Comparison of ENCODE assay signal across 9 mouse cellular contexts in genomic region chr9:73245524-73245923, GRCm38 (mm10).
DNase-seq lines count a peak whose midpoint lies in the region; ATAC-seq and TF ChIP-seq lines count a peak whose summit lies in the region.
"Had no signal": no experiment of that assay in that cellular context is flagged by ENCODE, and none has a peak within 500 bp of the region (broad histone marks: within the 10 kb centered on the region; RNA-seq: fewer than 3 reads in every experiment).

No protein-coding gene starts in this region.

- no peaks in the 10 kb centered on the region for H3K27me3 ChIP-seq in forebrain, embryonic 14.5 days (replicated peaks; ENCODE audit: control insufficient read depth, insufficient read depth, low read length)
- no peaks in the 10 kb centered on the region for H3K27me3 ChIP-seq in forebrain, embryonic 15.5 days
- no peaks in the 10 kb centered on the region for H3K27me3 ChIP-seq in intestine, postnatal 0 days (replicated peaks; ENCODE audit: control insufficient read depth, insufficient read depth, low read length)
- H3K27me3 ChIP-seq in intestine, embryonic 16.5 days (replicated peaks; ENCODE audit: control insufficient read depth, insufficient read depth, low read length) = no peaks in the 10 kb centered on the region
- H3K27me3 ChIP-seq in midbrain, embryonic 15.5 days (replicated peaks) = no peaks in the 10 kb centered on the region
- H3K27me3 ChIP-seq in midbrain, embryonic 11.5 days (ENCODE audit: control insufficient read depth, insufficient read depth, low read length) = no peaks in the 10 kb centered on the region
- H3K27me3 ChIP-seq in neural tube, embryonic 15.5 days (replicated peaks) = no peaks in the 10 kb centered on the region
- H3K27me3 ChIP-seq in liver, embryonic 12.5 days (replicated peaks) = no peaks in the 10 kb centered on the region
- H3K27me3 ChIP-seq: limb, embryonic 15.5 days had no signal

- no peaks in the 10 kb centered on the region for H3K9me3 ChIP-seq in forebrain, embryonic 14.5 days (replicated peaks; ENCODE audit: control insufficient read depth, low read length)
- no peaks in the 10 kb centered on the region for H3K9me3 ChIP-seq in forebrain, embryonic 15.5 days
- H3K9me3 ChIP-seq in intestine, postnatal 0 days (ENCODE audit: control insufficient read depth) = no peaks in the 10 kb centered on the region
- no peaks in the 10 kb centered on the region for H3K9me3 ChIP-seq in intestine, embryonic 16.5 days (ENCODE audit: control insufficient read depth, low read length)
- H3K9me3 ChIP-seq in midbrain, embryonic 15.5 days = no peaks in the 10 kb centered on the region
- H3K9me3 ChIP-seq in midbrain, embryonic 11.5 days (ENCODE audit: control insufficient read depth, low read length) = no peaks in the 10 kb centered on the region
- no peaks in the 10 kb centered on the region for H3K9me3 ChIP-seq in neural tube, embryonic 15.5 days (replicated peaks)
- no peaks in the 10 kb centered on the region for H3K9me3 ChIP-seq in liver, embryonic 12.5 days (replicated peaks)
- H3K9me3 ChIP-seq: limb, embryonic 15.5 days had no signal

- H3K27ac ChIP-seq in forebrain, embryonic 14.5 days (ENCODE audit: low read depth, low read length) = no peak overlapping the region
- H3K27ac ChIP-seq in forebrain, embryonic 15.5 days (replicated peaks) = no peak overlapping the region
- H3K27ac ChIP-seq in intestine, postnatal 0 days (ENCODE audit: low read depth, low read length) = no peak overlapping the region
- H3K27ac ChIP-seq in intestine, embryonic 16.5 days (ENCODE audit: low read length) = no peak overlapping the region
- peak overlapping the region; percentile 41; the same call in 1 of the 2 replicates for H3K27ac ChIP-seq in midbrain, embryonic 15.5 days
- no peak overlapping the region for H3K27ac ChIP-seq in midbrain, embryonic 11.5 days (ENCODE audit: low read depth, low read length)
- H3K27ac ChIP-seq in neural tube, embryonic 15.5 days (replicated peaks) = peak overlapping the region; percentile 51
- H3K27ac ChIP-seq in liver, embryonic 12.5 days = no peak overlapping the region
- H3K27ac ChIP-seq: limb, embryonic 15.5 days had no signal

- H3K4me2 ChIP-seq in forebrain, embryonic 14.5 days (ENCODE audit: low read length) = no peak overlapping the region
- no peak overlapping the region for H3K4me2 ChIP-seq in forebrain, embryonic 15.5 days (replicated peaks)
- H3K4me2 ChIP-seq in intestine, postnatal 0 days (replicated peaks; ENCODE audit: low read depth) = no peak overlapping the region
- no peak overlapping the region for H3K4me2 ChIP-seq in intestine, embryonic 16.5 days (ENCODE audit: low read depth, low read length)
- H3K4me2 ChIP-seq in midbrain, embryonic 15.5 days = no peak overlapping the region
- H3K4me2 ChIP-seq in midbrain, embryonic 11.5 days = no peak overlapping the region
- no peak overlapping the region for H3K4me2 ChIP-seq in neural tube, embryonic 15.5 days
- no peak overlapping the region for H3K4me2 ChIP-seq in liver, embryonic 12.5 days
- H3K4me2 ChIP-seq: limb, embryonic 15.5 days had no signal

- H3K9ac ChIP-seq in forebrain, embryonic 14.5 days (ENCODE audit: low read length) = no peak overlapping the region
- H3K9ac ChIP-seq in forebrain, embryonic 15.5 days (replicated peaks) = no peak overlapping the region
- no peak overlapping the region for H3K9ac ChIP-seq in intestine, postnatal 0 days (ENCODE audit: low read depth, low read length)
- no peak overlapping the region for H3K9ac ChIP-seq in intestine, embryonic 16.5 days (ENCODE audit: low read depth, low read length)
- H3K9ac ChIP-seq in midbrain, embryonic 15.5 days = no peak overlapping the region
- H3K9ac ChIP-seq in midbrain, embryonic 11.5 days (ENCODE audit: low read length) = no peak overlapping the region
- no peak overlapping the region for H3K9ac ChIP-seq in neural tube, embryonic 15.5 days (replicated peaks)
- no peak overlapping the region for H3K9ac ChIP-seq in liver, embryonic 12.5 days
- H3K9ac ChIP-seq: limb, embryonic 15.5 days had no signal

- no peaks in the 10 kb centered on the region for H3K36me3 ChIP-seq in forebrain, embryonic 14.5 days (ENCODE audit: control insufficient read depth, insufficient read depth, low read length)
- no peaks in the 10 kb centered on the region for H3K36me3 ChIP-seq in forebrain, embryonic 15.5 days
- no peaks in the 10 kb centered on the region for H3K36me3 ChIP-seq in intestine, postnatal 0 days (ENCODE audit: control insufficient read depth, insufficient read depth)
- H3K36me3 ChIP-seq in intestine, embryonic 16.5 days (ENCODE audit: control insufficient read depth, insufficient read depth, low read length) = no peaks in the 10 kb centered on the region
- H3K36me3 ChIP-seq in midbrain, embryonic 15.5 days (replicated peaks) = no peaks in the 10 kb centered on the region
- no peaks in the 10 kb centered on the region for H3K36me3 ChIP-seq in midbrain, embryonic 11.5 days (ENCODE audit: control insufficient read depth, insufficient read depth, low read length)
- no peaks in the 10 kb centered on the region for H3K36me3 ChIP-seq in neural tube, embryonic 15.5 days
- H3K36me3 ChIP-seq in liver, embryonic 12.5 days = no peaks in the 10 kb centered on the region
- H3K36me3 ChIP-seq: limb, embryonic 15.5 days had no signal

- peak; percentile 28 for DNase-seq in forebrain, embryonic 14.5 days (ENCODE audit: low spot score)
- DNase-seq in midbrain, embryonic 11.5 days (ENCODE audit: low spot score, missing footprints) = no peak

- WGBS in forebrain, embryonic 14.5 days = 82% methylated on average over 7 of the region's 7 CpGs
- WGBS in forebrain, embryonic 15.5 days = 69% methylated on average over 7 of the region's 7 CpGs
- 64% methylated on average over 7 of the region's 7 CpGs for WGBS in intestine, postnatal 0 days
- WGBS in intestine, embryonic 16.5 days = 61% methylated on average over 7 of the region's 7 CpGs
- WGBS in midbrain, embryonic 15.5 days = 69% methylated on average over 7 of the region's 7 CpGs
- 94% methylated on average over 7 of the region's 7 CpGs for WGBS in midbrain, embryonic 11.5 days
- 56% methylated on average over 7 of the region's 7 CpGs for WGBS in neural tube, embryonic 15.5 days
- 47% methylated on average over 7 of the region's 7 CpGs for whole genome bisulfite sequencing in liver, embryonic 12.5 days (ENCODE audit: insufficient replicate concordance)

- TF ChIP-seq CTCF in intestine, postnatal 0 days (IDR thresholded peaks at IDR 0.05; ENCODE audit: low read depth) = 0 out of 2 replicates have a peak, but pooled peaks have one; percentile 17

- ATAC-seq in forebrain, embryonic 14.5 days = no peak
- ATAC-seq in forebrain, embryonic 15.5 days (replicated peaks) = no peak
- ATAC-seq in intestine, postnatal 0 days = no peak
- ATAC-seq in intestine, embryonic 16.5 days = no peak
- 0 out of 2 replicates have a peak, but pooled peaks have one; percentile 42 for ATAC-seq in midbrain, embryonic 15.5 days (replicated peaks)
- no peak for ATAC-seq in midbrain, embryonic 11.5 days (ENCODE audit: low FRiP score)
- ATAC-seq in neural tube, embryonic 15.5 days (ENCODE audit: low FRiP score) = peak; percentile 88
- no peak for ATAC-seq in liver, embryonic 12.5 days

- no peak overlapping the region for H3K4me3 ChIP-seq in forebrain, embryonic 14.5 days (ENCODE audit: low read depth, low read length)
- no peak overlapping the region for H3K4me3 ChIP-seq in forebrain, embryonic 15.5 days
- H3K4me3 ChIP-seq in intestine, postnatal 0 days (ENCODE audit: low read depth, low read length) = no peak overlapping the region
- H3K4me3 ChIP-seq in intestine, embryonic 16.5 days (ENCODE audit: low read length) = no peak overlapping the region
- H3K4me3 ChIP-seq in midbrain, embryonic 15.5 days = no peak overlapping the region
- H3K4me3 ChIP-seq in midbrain, embryonic 11.5 days (ENCODE audit: low read depth, low read length) = no peak overlapping the region
- H3K4me3 ChIP-seq in neural tube, embryonic 15.5 days (replicated peaks) = no peak overlapping the region
- no peak overlapping the region for H3K4me3 ChIP-seq in liver, embryonic 12.5 days
- H3K4me3 ChIP-seq: limb, embryonic 15.5 days had no signal

- no peaks in the 10 kb centered on the region for H3K4me1 ChIP-seq in forebrain, embryonic 14.5 days (ENCODE audit: control insufficient read depth, insufficient read depth, low read length)
- no peaks in the 10 kb centered on the region for H3K4me1 ChIP-seq in forebrain, embryonic 15.5 days
- H3K4me1 ChIP-seq in intestine, postnatal 0 days (replicated peaks; ENCODE audit: control insufficient read depth, insufficient read depth, low read length) = no peaks in the 10 kb centered on the region
- no peaks in the 10 kb centered on the region for H3K4me1 ChIP-seq in intestine, embryonic 16.5 days (ENCODE audit: control insufficient read depth, insufficient read depth, low read length)
- peaks cover 12% of the 10 kb centered on the region for H3K4me1 ChIP-seq in midbrain, embryonic 15.5 days
- no peaks in the 10 kb centered on the region for H3K4me1 ChIP-seq in midbrain, embryonic 11.5 days (ENCODE audit: control insufficient read depth, insufficient read depth, low read length)
- H3K4me1 ChIP-seq in neural tube, embryonic 15.5 days = peaks cover 16% of the 10 kb centered on the region
- no peaks in the 10 kb centered on the region for H3K4me1 ChIP-seq in liver, embryonic 12.5 days
- H3K4me1 ChIP-seq: limb, embryonic 15.5 days had no signal

Comparison
In these comparisons a context has a peak if more than half of its experiments do, and no peak if none do; other contexts are left out.
1. ATAC-seq: peak in midbrain, embryonic 15.5 days (single experiment) and neural tube, embryonic 15.5 days (single experiment); none in forebrain, embryonic 14.5 days (single experiment), forebrain, embryonic 15.5 days (single experiment), intestine, postnatal 0 days (single experiment), intestine, embryonic 16.5 days (single experiment), midbrain, embryonic 11.5 days (single experiment) and liver, embryonic 12.5 days (single experiment).
2. H3K27ac ChIP-seq: peak in midbrain, embryonic 15.5 days (single experiment) and neural tube, embryonic 15.5 days (single experiment); none in forebrain, embryonic 14.5 days (single experiment), forebrain, embryonic 15.5 days (single experiment), intestine, postnatal 0 days (single experiment), intestine, embryonic 16.5 days (single experiment), midbrain, embryonic 11.5 days (single experiment) and liver, embryonic 12.5 days (single experiment).